Mouse (Mus musculus): ENCODE measurements around the gene Fancg. TPM values are rescaled to one million over a fixed set of nuclear protein-coding genes. Genes with fewer than 3 reads are reported as not detected.
A peak's percentile ranks its signal among the peaks of the same experiment; 100 is the strongest.

The Fancg gene
- polyA plus RNA-seq, 1 experiment from 2014 or later: 5.2 TPM

DNA sequence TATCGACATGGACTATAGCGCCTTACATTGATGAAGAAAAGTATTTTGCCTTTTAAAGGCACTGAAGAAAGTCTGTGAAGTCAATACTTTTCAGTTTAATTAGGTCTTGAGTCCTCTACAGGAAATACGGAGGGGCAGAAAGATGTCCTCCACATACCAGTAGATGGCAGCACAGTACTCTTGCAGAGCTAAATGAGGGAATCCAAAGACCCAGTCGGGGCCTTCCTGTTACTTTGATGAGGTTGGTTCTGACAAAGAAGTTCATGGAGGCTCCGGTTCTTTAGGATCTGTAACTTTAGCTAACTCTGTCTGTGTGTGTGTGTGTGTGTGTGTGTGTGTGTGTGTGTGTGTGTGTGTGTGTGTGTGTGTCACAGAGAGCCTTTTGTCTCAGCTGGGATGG lies 36.9 kb upstream of the Fancg start:
- no peaks in the 10 kb centered on the region for H3K36me3 ChIP-seq (ENCODE audit: control insufficient read depth, insufficient read depth)
- H3K9ac ChIP-seq (ENCODE audit: low read depth, low read length): no peak overlapping the region
- no peak overlapping the region for H3K4me3 ChIP-seq (ENCODE audit: low read depth, low read length)
- H3K4me1 ChIP-seq (replicated peaks; ENCODE audit: control insufficient read depth, insufficient read depth, low read length): peaks cover 8% of the 10 kb centered on the region; the same call in 1 of the 2 replicates
- no peak overlapping the region for H3K27ac ChIP-seq (ENCODE audit: low read depth, low read length)
- H3K27me3 ChIP-seq (replicated peaks; ENCODE audit: control insufficient read depth, insufficient read depth, low read length): no peaks in the 10 kb centered on the region
- H3K9me3 ChIP-seq (ENCODE audit: control insufficient read depth): no peaks in the 10 kb centered on the region
- WGBS: 5% methylated on average over 5 of the region's 5 CpGs
- H3K4me2 ChIP-seq (replicated peaks; ENCODE audit: low read depth): peak overlapping the region; percentile 88; the same call in 1 of the 2 replicates
- TF ChIP-seq CTCF (IDR thresholded peaks at IDR 0.05; ENCODE audit: low read depth): peak; percentile 95
- ATAC-seq: no peak

DNA sequence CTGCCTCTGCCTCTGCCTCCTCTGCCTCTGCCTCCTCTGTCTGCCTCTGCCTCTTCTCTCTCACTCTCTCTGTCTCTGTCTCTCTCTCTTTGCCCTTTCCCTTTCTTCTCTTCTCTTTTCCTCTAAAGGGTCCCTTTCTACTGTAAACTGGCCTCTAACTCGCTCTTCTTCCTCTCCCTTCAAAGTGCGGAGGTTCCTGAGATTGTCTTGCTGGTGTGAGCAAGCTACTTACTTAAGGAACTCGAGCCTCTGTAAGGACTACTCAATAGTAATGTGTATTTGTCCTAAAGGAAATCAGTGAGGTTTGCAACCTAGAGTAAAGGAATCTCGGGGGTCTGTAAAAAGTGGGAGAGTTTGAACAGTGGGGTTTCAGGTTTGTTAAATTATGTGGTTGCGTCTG lies 36.3 kb upstream of the Fancg start:
- Histone ChIP-seq H3K27me3 (replicated peaks; ENCODE audit: control insufficient read depth, insufficient read depth, low read length) (no peaks in the 10 kb centered on the region), H3K36me3 (ENCODE audit: control insufficient read depth, insufficient read depth) (no peaks in the 10 kb centered on the region), H3K27ac (ENCODE audit: low read depth, low read length) (0 out of 2 replicates have a peak overlapping the region, but pooled peaks have one; percentile 67), H3K9me3 (ENCODE audit: control insufficient read depth) (no peaks in the 10 kb centered on the region), H3K4me2 (replicated peaks; ENCODE audit: low read depth) (peak overlapping the region; percentile 88), H3K4me3 (ENCODE audit: low read depth, low read length) (no peak overlapping the region), H3K4me1 (replicated peaks; ENCODE audit: control insufficient read depth, insufficient read depth, low read length) (peaks cover 8% of the 10 kb centered on the region; the same call in 1 of the 2 replicates), H3K9ac (ENCODE audit: low read depth, low read length) (no peak overlapping the region)
- WGBS: 51% methylated on average over 5 of the region's 5 CpGs
- no peak for ATAC-seq
- no peak for TF ChIP-seq CTCF (IDR thresholded peaks at IDR 0.05; ENCODE audit: low read depth)

DNA sequence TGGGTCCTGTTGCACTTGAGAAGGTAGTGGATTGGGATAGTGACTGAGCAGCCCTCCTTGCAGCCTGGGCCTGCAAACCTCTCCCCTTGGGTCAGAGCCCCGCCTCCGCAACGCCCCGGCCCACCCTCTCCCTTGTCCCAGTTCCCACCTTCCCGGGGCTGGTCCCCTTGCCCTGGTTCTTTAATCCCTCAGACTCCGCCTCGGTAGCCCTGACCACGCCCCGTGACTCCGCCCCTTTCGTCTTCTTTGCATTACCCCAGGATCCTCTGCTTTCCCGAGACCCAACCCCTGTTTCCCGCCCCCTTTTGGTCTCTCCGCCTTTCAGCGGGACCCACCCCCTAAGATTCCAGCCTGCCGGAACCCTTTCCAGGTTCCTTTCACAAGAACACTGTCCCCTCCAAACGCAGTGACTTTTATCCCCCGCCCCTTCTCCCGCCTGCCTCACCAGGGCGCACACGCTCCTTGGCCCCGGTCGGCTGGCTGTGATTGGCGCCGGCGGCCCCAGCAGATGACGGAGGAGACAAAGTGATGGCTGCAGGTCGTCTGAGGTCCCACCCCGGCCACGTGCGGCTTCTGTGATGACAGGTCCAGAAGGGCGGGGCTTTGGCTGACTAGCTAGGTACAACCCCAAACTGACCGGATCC lies 35.5 kb upstream of the Fancg start, which contains the start of gene Fam214b:
Gene Fam214b, minus strand, starts transcription at position 562 of the 644 bp plus-strand sequence.
- WGBS: under 1% methylated on average over 33 of the region's 33 CpGs
- Histone ChIP-seq H3K4me1 (replicated peaks; ENCODE audit: control insufficient read depth, insufficient read depth, low read length) (peaks cover 8% of the 10 kb centered on the region; the same call in 1 of the 2 replicates), H3K9ac (ENCODE audit: low read depth, low read length) (peak within 1 kb of the TSS; percentile 8; the same call in 1 of the 2 replicates), H3K27ac (ENCODE audit: low read depth, low read length) (peak within 1 kb of the TSS; percentile 67), H3K4me2 (replicated peaks; ENCODE audit: low read depth) (peak within 1 kb of the TSS; percentile 88), H3K4me3 (ENCODE audit: low read depth, low read length) (peak within 1 kb of the TSS; percentile 49), H3K36me3 (ENCODE audit: control insufficient read depth, insufficient read depth) (no peaks in the 10 kb centered on the region), H3K27me3 (replicated peaks; ENCODE audit: control insufficient read depth, insufficient read depth, low read length) (no peaks in the 10 kb centered on the region), H3K9me3 (ENCODE audit: control insufficient read depth) (no peaks in the 10 kb centered on the region)
- no peak; the same call in 1 of the 2 replicates for TF ChIP-seq CTCF (IDR thresholded peaks at IDR 0.05; ENCODE audit: low read depth)
- ATAC-seq: peak; percentile 90

DNA sequence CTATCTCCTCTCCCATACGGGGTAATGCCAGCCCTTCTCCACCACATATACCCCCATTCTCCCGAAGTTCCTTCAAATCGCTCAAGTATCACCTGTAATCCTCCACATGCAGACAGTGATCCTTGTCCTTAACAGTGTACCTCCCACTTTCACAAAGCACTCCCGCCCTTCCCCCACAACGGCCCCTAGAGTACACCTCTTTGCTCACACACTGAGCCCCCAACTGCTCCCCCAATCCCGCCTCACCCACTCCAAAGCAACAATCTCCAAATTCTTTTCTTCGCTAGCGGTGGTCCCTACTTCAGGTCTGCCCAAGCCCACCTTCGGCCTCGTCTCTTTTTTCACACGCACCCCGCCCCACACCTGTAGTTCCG lies 35.0 kb upstream of the Fancg start:
- H3K4me2 ChIP-seq (replicated peaks; ENCODE audit: low read depth): peak overlapping the region; percentile 88
- H3K9me3 ChIP-seq (ENCODE audit: control insufficient read depth): no peaks in the 10 kb centered on the region
- H3K9ac ChIP-seq (ENCODE audit: low read depth, low read length): peak overlapping the region; percentile 8; the same call in 1 of the 2 replicates
- peak overlapping the region; percentile 49 for H3K4me3 ChIP-seq (ENCODE audit: low read depth, low read length)
- H3K27ac ChIP-seq (ENCODE audit: low read depth, low read length): peak overlapping the region; percentile 67
- H3K4me1 ChIP-seq (replicated peaks; ENCODE audit: control insufficient read depth, insufficient read depth, low read length): peaks cover 8% of the 10 kb centered on the region; the same call in 1 of the 2 replicates
- no peaks in the 10 kb centered on the region for H3K36me3 ChIP-seq (ENCODE audit: control insufficient read depth, insufficient read depth)
- peak; percentile 3; the same call in 1 of the 2 replicates for ATAC-seq
- H3K27me3 ChIP-seq (replicated peaks; ENCODE audit: control insufficient read depth, insufficient read depth, low read length): no peaks in the 10 kb centered on the region
- WGBS: 5% methylated on average over 13 of the region's 13 CpGs
- TF ChIP-seq CTCF (IDR thresholded peaks at IDR 0.05; ENCODE audit: low read depth): no peak

DNA sequence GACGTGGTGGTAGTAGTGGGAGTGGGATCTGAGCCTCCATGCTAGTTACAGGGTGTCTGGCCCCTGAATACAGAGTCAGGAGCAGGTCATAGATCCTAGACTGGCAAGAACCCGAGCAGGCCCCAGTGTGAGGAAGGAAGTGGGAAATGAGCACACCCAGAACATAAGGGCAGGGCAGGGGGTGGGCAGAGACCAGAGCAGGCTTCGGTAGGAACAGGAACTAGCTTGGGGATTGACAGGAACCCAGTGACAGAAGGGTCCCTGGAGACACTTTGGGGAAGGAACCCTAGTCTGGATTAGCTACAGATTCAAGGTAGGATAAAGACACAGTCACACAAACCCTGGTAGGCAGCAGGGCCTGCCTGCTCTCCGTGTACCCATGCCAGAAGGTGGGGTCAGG lies 34.4 kb upstream of the Fancg start:
- H3K9ac ChIP-seq (ENCODE audit: low read depth, low read length): no peak overlapping the region
- no peak for ATAC-seq
- peak overlapping the region; percentile 88 for H3K4me2 ChIP-seq (replicated peaks; ENCODE audit: low read depth)
- peak overlapping the region; percentile 49 for H3K4me3 ChIP-seq (ENCODE audit: low read depth, low read length)
- H3K36me3 ChIP-seq (ENCODE audit: control insufficient read depth, insufficient read depth): no peaks in the 10 kb centered on the region
- WGBS: 19% methylated on average over 4 of the region's 4 CpGs
- peak overlapping the region; percentile 67 for H3K27ac ChIP-seq (ENCODE audit: low read depth, low read length)
- no peak for TF ChIP-seq CTCF (IDR thresholded peaks at IDR 0.05; ENCODE audit: low read depth)
- H3K4me1 ChIP-seq (replicated peaks; ENCODE audit: control insufficient read depth, insufficient read depth, low read length): peaks cover 8% of the 10 kb centered on the region; the same call in 1 of the 2 replicates
- H3K9me3 ChIP-seq (ENCODE audit: control insufficient read depth): no peaks in the 10 kb centered on the region
- H3K27me3 ChIP-seq (replicated peaks; ENCODE audit: control insufficient read depth, insufficient read depth, low read length): no peaks in the 10 kb centered on the region

DNA sequence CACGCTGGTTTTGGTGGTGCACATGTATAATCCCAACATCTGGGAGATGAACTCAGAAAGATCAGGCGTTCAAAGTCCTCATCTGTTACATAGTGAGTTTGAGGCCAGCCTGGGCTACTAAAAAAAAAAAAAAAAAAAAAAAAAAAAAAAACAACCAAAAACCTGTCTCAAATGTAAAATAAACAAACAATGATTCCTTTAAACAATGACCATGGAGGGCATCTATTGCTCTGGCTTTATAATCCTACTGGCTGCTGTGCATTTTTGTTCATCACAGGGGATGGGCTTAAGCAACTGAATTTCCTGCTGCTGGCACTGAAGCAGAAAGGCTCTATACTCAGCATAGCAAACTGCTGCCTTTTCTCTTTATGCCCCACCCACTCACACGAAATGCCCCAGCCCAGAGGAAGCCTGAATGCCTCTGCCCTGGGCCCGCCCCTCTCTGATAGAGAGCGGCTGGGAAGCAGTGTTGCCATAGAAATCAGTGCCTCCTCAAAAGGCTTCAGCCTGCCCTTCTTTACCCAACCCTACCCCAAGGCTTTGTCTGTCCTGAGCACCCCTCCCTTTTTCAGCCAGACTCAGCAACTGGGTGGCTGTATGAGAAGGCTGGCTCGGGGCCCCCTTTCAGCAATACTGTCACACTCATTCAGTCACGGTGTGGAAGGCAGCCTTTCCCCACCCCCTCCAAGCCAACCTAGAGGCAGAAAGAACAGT lies 33.5 kb upstream of the Fancg start:
- Histone ChIP-seq H3K27me3 (replicated peaks; ENCODE audit: control insufficient read depth, insufficient read depth, low read length) (no peaks in the 10 kb centered on the region), H3K27ac (ENCODE audit: low read depth, low read length) (peak overlapping the region; percentile 67; the same call in 1 of the 2 replicates), H3K36me3 (ENCODE audit: control insufficient read depth, insufficient read depth) (no peaks in the 10 kb centered on the region), H3K4me1 (replicated peaks; ENCODE audit: control insufficient read depth, insufficient read depth, low read length) (peaks cover 8% of the 10 kb centered on the region), H3K9me3 (ENCODE audit: control insufficient read depth) (no peaks in the 10 kb centered on the region), H3K9ac (ENCODE audit: low read depth, low read length) (no peak overlapping the region), H3K4me2 (replicated peaks; ENCODE audit: low read depth) (peak overlapping the region; percentile 88), H3K4me3 (ENCODE audit: low read depth, low read length) (no peak overlapping the region)
- ATAC-seq: no peak
- WGBS: 18% methylated on average over 7 of the region's 7 CpGs
- TF ChIP-seq CTCF (IDR thresholded peaks at IDR 0.05; ENCODE audit: low read depth): no peak

All from intestine, postnatal 0 days (tissue).